ENCODE assay signal across 9 mouse cellular contexts in genomic region chr6:112459341-112459749, GRCm38 (mm10). TPM values are rescaled to one million over a fixed set of nuclear protein-coding genes. Genes with fewer than 3 reads are reported as not detected.
DNase-seq lines count a peak whose midpoint lies in the region; ATAC-seq lines count a peak whose summit lies in the region.
"Had no signal": no experiment of that assay in that cellular context is flagged by ENCODE, and none has a peak within 500 bp of the region (broad histone marks: within the 10 kb centered on the region; RNA-seq: fewer than 3 reads in every experiment).

Gene Cav3, plus strand, starts transcription at chr6:112459505.

- peak within 1 kb of the TSS; percentile 73 for H3K4me2 ChIP-seq in heart, embryonic 16.5 days (ENCODE audit: low read depth, low read length)

- no peaks in the 10 kb centered on the region for H3K9me3 ChIP-seq in heart, embryonic 16.5 days (replicated peaks; ENCODE audit: control insufficient read depth, low read length)

- H3K27me3 ChIP-seq in heart, embryonic 16.5 days (ENCODE audit: control insufficient read depth, insufficient read depth, low read length) = no peaks in the 10 kb centered on the region

- ATAC-seq in heart, embryonic 16.5 days (replicated peaks; ENCODE audit: extremely low read depth, insufficient read depth, low FRiP score) = peak; percentile 96

- H3K27ac ChIP-seq in heart, embryonic 16.5 days (ENCODE audit: low read length) = peak within 1 kb of the TSS; percentile 91

- 33% methylated on average over 12 of the region's 12 CpGs for WGBS in heart, embryonic 16.5 days

- peak; percentile 60 to 64 for DNase-seq in cerebellum, postnatal 10 days
- no peak for DNase-seq in cerebellum, postnatal 36 days
- DNase-seq in ovary, postnatal 36 days (ENCODE audit: low spot score) = peak; percentile 18
- DNase-seq in ovary, postnatal 10 days (ENCODE audit: low spot score) = no peak
- DNase-seq in lung, postnatal 4 days = peak; percentile 32 to 62
- no peak for DNase-seq in adrenal gland, postnatal 4 days (ENCODE audit: low spot score in 2 of 2)
- DNase-seq in adrenal gland, postnatal 25 days = no peak

- H3K36me3 ChIP-seq in heart, embryonic 16.5 days (ENCODE audit: control insufficient read depth, insufficient read depth) = no peaks in the 10 kb centered on the region

- peak within 1 kb of the TSS; percentile 50 for H3K4me3 ChIP-seq in heart, embryonic 16.5 days (ENCODE audit: low read length)
- H3K4me3 ChIP-seq: erythroblast, embryonic 14.5 days had no signal

- peak within 1 kb of the TSS; percentile 74 for H3K9ac ChIP-seq in heart, embryonic 16.5 days (ENCODE audit: low read length)

- H3K4me1 ChIP-seq in heart, embryonic 16.5 days (ENCODE audit: control insufficient read depth, insufficient read depth, low read length) = peaks cover 29% of the 10 kb centered on the region

RNA-seq across cellular contexts. Expression of gene Cav3, which starts in this region (rescaled TPM):
- 126 and 127 TPM in 2 replicates for polyA plus RNA-seq in heart, embryonic 16.5 days (2015; fragmentation: Nextera tagmentation; extraction: Ambion mirVana)
- total RNA-seq in adrenal gland, postnatal 4 days (2021) = 1 to 10 TPM; 2.8 to 7.4 TPM
- not detected in 2 replicates for total RNA-seq in adrenal gland, postnatal 25 days (2021)
- polyA plus RNA-seq: erythroblast, embryonic 14.5 days had no signal

Comparison
In these comparisons a context has a peak if more than half of its experiments do, and no peak if none do; other contexts are left out.
1. DNase-seq: peak in cerebellum, postnatal 10 days (2 of 2), ovary, postnatal 36 days (single experiment) and lung, postnatal 4 days (2 of 2); none in cerebellum, postnatal 36 days (0 of 2), ovary, postnatal 10 days (single experiment), adrenal gland, postnatal 4 days (0 of 2) and adrenal gland, postnatal 25 days (single experiment).